Mouse (Mus musculus) right cerebral cortex, adult 18-20 months (tissue): ENCODE data around the gene Srebf2.

Source experiments
- DNase-seq: peaks from one replicate; pipeline ENCODE4 v3.0.0; 2022; ENCODE audit warnings: mixed read lengths

The Srebf2 gene

GRCm38 (mm10) chr15:82158243-82159035 is 11.5 kb downstream of the Srebf2 start:
- DNase-seq, result no peak

- no peak for DNase-seq
Measured at GRCm38 (mm10) chr15:82159471-82159870, 12.5 kb downstream of the Srebf2 start.

- no peak for DNase-seq
Measured at GRCm38 (mm10) chr15:82160731-82161640, 14.0 kb downstream of the Srebf2 start.

GRCm38 (mm10) chr15:82161965-82162600 is 15.1 kb downstream of the Srebf2 start:
- DNase-seq, result no peak

- DNase-seq, result no peak
Measured at GRCm38 (mm10) chr15:82163356-82164060, 16.5 kb downstream of the Srebf2 start.

- no peak for DNase-seq
Measured at GRCm38 (mm10) chr15:82164061-82164399, 17.0 kb downstream of the Srebf2 start.

- DNase-seq, result no peak
Measured at GRCm38 (mm10) chr15:82164496-82164895, 17.5 kb downstream of the Srebf2 start.

- peak; percentile 62 for DNase-seq
Measured at GRCm38 (mm10) chr15:82165332-82166239, 18.6 kb downstream of the Srebf2 start.

GRCm38 (mm10) chr15:82166240-82167100 is 19.5 kb downstream of the Srebf2 start:
- peak; percentile 31 for DNase-seq

- no peak for DNase-seq
Measured at GRCm38 (mm10) chr15:82167201-82168168, 20.5 kb downstream of the Srebf2 start.

GRCm38 (mm10) chr15:82169671-82170070 is 22.7 kb downstream of the Srebf2 start:
- DNase-seq, result no peak

GRCm38 (mm10) chr15:82170437-82171377 is 23.7 kb downstream of the Srebf2 start:
- DNase-seq, result no peak

GRCm38 (mm10) chr15:82172648-82173047 is 25.7 kb downstream of the Srebf2 start:
- DNase-seq, result no peak

- DNase-seq, result no peak
Measured at GRCm38 (mm10) chr15:82175091-82175490, 28.1 kb downstream of the Srebf2 start.

- DNase-seq, result no peak
Measured at GRCm38 (mm10) chr15:82177743-82178290, 30.8 kb downstream of the Srebf2 start.

- no peak for DNase-seq
Measured at GRCm38 (mm10) chr15:82181131-82181530, 34.1 kb downstream of the Srebf2 start.

- DNase-seq, result no peak
Measured at GRCm38 (mm10) chr15:82182311-82182710, 35.3 kb downstream of the Srebf2 start.

GRCm38 (mm10) chr15:82183596-82183995 is 36.6 kb downstream of the Srebf2 start:
- DNase-seq, result no peak
